In genomic region chr1:38695812-38696681, GRCm38 (mm10) we compare ENCODE assay signal across 7 mouse cellular contexts. TPM values are rescaled to one million over a fixed set of nuclear protein-coding genes. Genes with fewer than 3 reads are reported as not detected.
DNase-seq lines count a peak whose midpoint lies in the region; ATAC-seq and TF ChIP-seq lines count a peak whose summit lies in the region.

No protein-coding gene starts in this region.

- H3K4me2 ChIP-seq in midbrain, embryonic 12.5 days (replicated peaks), result no peak overlapping the region
- no peak overlapping the region for H3K4me2 ChIP-seq in hindbrain, embryonic 11.5 days (replicated peaks; ENCODE audit: low read depth, low read length)
- H3K4me2 ChIP-seq in neural tube, embryonic 14.5 days (ENCODE audit: low read depth, low read length), result no peak overlapping the region
- H3K4me2 ChIP-seq in kidney, embryonic 16.5 days (replicated peaks; ENCODE audit: low read depth, low read length), result no peak overlapping the region

- no peaks in the 10 kb centered on the region for H3K27me3 ChIP-seq in midbrain, embryonic 12.5 days
- H3K27me3 ChIP-seq in midbrain, embryonic 10.5 days (ENCODE audit: low read depth, poor library complexity, severe bottlenecking), result no peaks in the 10 kb centered on the region
- no peaks in the 10 kb centered on the region for H3K27me3 ChIP-seq in hindbrain, embryonic 11.5 days (ENCODE audit: control insufficient read depth, insufficient read depth, low read length)
- no peaks in the 10 kb centered on the region for H3K27me3 ChIP-seq in neural tube, embryonic 14.5 days (ENCODE audit: control insufficient read depth, insufficient read depth, low read length)
- no peaks in the 10 kb centered on the region for H3K27me3 ChIP-seq in kidney, embryonic 16.5 days (ENCODE audit: insufficient read depth, low read length)

- H3K36me3 ChIP-seq in midbrain, embryonic 12.5 days, result no peaks in the 10 kb centered on the region
- H3K36me3 ChIP-seq in midbrain, embryonic 10.5 days, result no peaks in the 10 kb centered on the region
- H3K36me3 ChIP-seq in hindbrain, embryonic 11.5 days (ENCODE audit: control insufficient read depth, insufficient read depth, low read length), result no peaks in the 10 kb centered on the region
- no peaks in the 10 kb centered on the region for H3K36me3 ChIP-seq in neural tube, embryonic 14.5 days (ENCODE audit: control insufficient read depth, insufficient read depth, low read length)
- H3K36me3 ChIP-seq in kidney, embryonic 16.5 days (ENCODE audit: insufficient read depth, low read length), result no peaks in the 10 kb centered on the region

- TF ChIP-seq POLR2A in brain, embryonic 14.5 days (IDR thresholded peaks at IDR 0.05; ENCODE audit: borderline replicate concordance, extremely low read depth, insufficient read depth, insufficient read length, poor library complexity, severe bottlenecking), result no peak

- WGBS in midbrain, embryonic 12.5 days, result 60% methylated on average over 15 of the region's 15 CpGs
- 73% methylated on average over 15 of the region's 15 CpGs for WGBS in midbrain, embryonic 10.5 days
- WGBS in hindbrain, embryonic 11.5 days, result 65% methylated on average over 15 of the region's 15 CpGs
- WGBS in neural tube, embryonic 14.5 days, result 41% methylated on average over 15 of the region's 15 CpGs
- WGBS in kidney, embryonic 16.5 days, result 48% methylated on average over 15 of the region's 15 CpGs

- peaks cover 5% of the 10 kb centered on the region for H3K4me1 ChIP-seq in midbrain, embryonic 12.5 days
- peaks cover 8% of the 10 kb centered on the region for H3K4me1 ChIP-seq in midbrain, embryonic 10.5 days
- H3K4me1 ChIP-seq in hindbrain, embryonic 11.5 days (replicated peaks; ENCODE audit: control insufficient read depth, insufficient read depth, low read length), result no peaks in the 10 kb centered on the region
- H3K4me1 ChIP-seq in neural tube, embryonic 14.5 days (ENCODE audit: control insufficient read depth, insufficient read depth, low read length), result no peaks in the 10 kb centered on the region
- no peaks in the 10 kb centered on the region for H3K4me1 ChIP-seq in kidney, embryonic 16.5 days (ENCODE audit: insufficient read depth, low read length)

- TF ChIP-seq CTCF in brain, embryonic 14.5 days (IDR thresholded peaks at IDR 0.05; ENCODE audit: borderline replicate concordance, extremely low read depth, insufficient read depth, insufficient read length), result no peak

- H3K27ac ChIP-seq in midbrain, embryonic 12.5 days (replicated peaks), result 0 out of 2 replicates have a peak overlapping the region, but pooled peaks have one; percentile 20
- H3K27ac ChIP-seq in midbrain, embryonic 10.5 days (replicated peaks), result no peak overlapping the region
- H3K27ac ChIP-seq in hindbrain, embryonic 11.5 days (ENCODE audit: low read depth, low read length), result no peak overlapping the region
- no peak overlapping the region for H3K27ac ChIP-seq in neural tube, embryonic 14.5 days (ENCODE audit: low read depth, low read length)
- H3K27ac ChIP-seq in kidney, embryonic 16.5 days (ENCODE audit: low read length), result no peak overlapping the region

- no peak overlapping the region for H3K4me3 ChIP-seq in midbrain, embryonic 12.5 days
- H3K4me3 ChIP-seq in midbrain, embryonic 10.5 days, result no peak overlapping the region
- no peak overlapping the region for H3K4me3 ChIP-seq in hindbrain, embryonic 11.5 days (ENCODE audit: low read depth, low read length)
- H3K4me3 ChIP-seq in neural tube, embryonic 14.5 days (ENCODE audit: low read depth, low read length), result no peak overlapping the region
- no peak overlapping the region for H3K4me3 ChIP-seq in kidney, embryonic 16.5 days (ENCODE audit: low read length)

- H3K9me3 ChIP-seq in midbrain, embryonic 12.5 days, result no peaks in the 10 kb centered on the region
- H3K9me3 ChIP-seq in midbrain, embryonic 10.5 days (replicated peaks), result no peaks in the 10 kb centered on the region
- H3K9me3 ChIP-seq in hindbrain, embryonic 11.5 days (ENCODE audit: control insufficient read depth, low read length), result no peaks in the 10 kb centered on the region
- H3K9me3 ChIP-seq in neural tube, embryonic 14.5 days (ENCODE audit: control insufficient read depth, low read length), result no peaks in the 10 kb centered on the region
- no peaks in the 10 kb centered on the region for H3K9me3 ChIP-seq in kidney, embryonic 16.5 days (ENCODE audit: low read length)

- H3K9ac ChIP-seq in midbrain, embryonic 12.5 days (replicated peaks), result no peak overlapping the region
- H3K9ac ChIP-seq in hindbrain, embryonic 11.5 days (ENCODE audit: low read depth, low read length), result no peak overlapping the region
- no peak overlapping the region for H3K9ac ChIP-seq in neural tube, embryonic 14.5 days (replicated peaks; ENCODE audit: low read depth, low read length)
- no peak overlapping the region for H3K9ac ChIP-seq in kidney, embryonic 16.5 days (replicated peaks; ENCODE audit: low read length)

- no peak for ATAC-seq in midbrain, embryonic 12.5 days (ENCODE audit: low FRiP score, low read depth)
- no peak for ATAC-seq in hindbrain, embryonic 11.5 days (ENCODE audit: low FRiP score)
- ATAC-seq in neural tube, embryonic 14.5 days (ENCODE audit: low read depth), result peak; percentile 31; the same call in 1 of the 2 replicates
- ATAC-seq in kidney, embryonic 16.5 days (ENCODE audit: low FRiP score, low TSS enrichment), result no peak

- DNase-seq in midbrain, embryonic 10.5 days (ENCODE audit: low spot score), result no peak
- peak; percentile 77 for DNase-seq in brain, embryonic 14.5 days (ENCODE audit: low read depth)
- peak; percentile 21 for DNase-seq in hindbrain, embryonic 11.5 days (ENCODE audit: low spot score)
- DNase-seq in kidney, postnatal 14 days, result no peak

RNA-seq across cellular contexts. Expression of gene Aff3, which starts 31.3 kb away (rescaled TPM):
- 25.4 and 27.1 TPM in 2 replicates for polyA plus RNA-seq in midbrain, embryonic 12.5 days (2016; fragmentation: Nextera tagmentation; extraction: Ambion mirVana)
- 3.0 and 4.7 TPM in 2 replicates for polyA plus RNA-seq in midbrain, embryonic 10.5 days (2016; fragmentation: Nextera tagmentation; extraction: Ambion mirVana)
- polyA plus RNA-seq in brain, embryonic 14.5 days (2012; rRNA removed), result 34.0 and 52.5 TPM in 2 replicates
- polyA plus RNA-seq in hindbrain, embryonic 11.5 days (2014; fragmentation: Nextera tagmentation; extraction: Ambion mirVana), result 19.7 and 25.6 TPM in 2 replicates
- 26.6 and 34.8 TPM in 2 replicates for polyA plus RNA-seq in neural tube, embryonic 14.5 days (2014; fragmentation: Nextera tagmentation; extraction: Ambion mirVana)
- 4.0 and 4.4 TPM in 2 replicates for polyA plus RNA-seq in kidney, embryonic 16.5 days (2015; fragmentation: Nextera tagmentation; extraction: Ambion mirVana)

Comparison
In these comparisons a context has a peak if more than half of its experiments do, and no peak if none do; other contexts are left out.
1. DNase-seq: peak in brain, embryonic 14.5 days (single experiment) and hindbrain, embryonic 11.5 days (single experiment); none in midbrain, embryonic 10.5 days (single experiment) and kidney, postnatal 14 days (single experiment).